Mouse (Mus musculus): ENCODE data around the gene Sdc3. TPM values are rescaled to one million over a fixed set of nuclear protein-coding genes. Genes with fewer than 3 reads are reported as not detected.

The Sdc3 gene
- total RNA-seq (2021), result 10 to 100 TPM in 1 of 2 experiments, 1 to 10 TPM in 1; 8.5 to 12.5 TPM
- long read RNA-seq, experiment 1, full-length matches to known transcripts, result 16 of 23 reads
- long read RNA-seq, experiment 1, partial matches to known transcripts, result 6 of 23 reads
- long read RNA-seq, experiment 1, other reads (novel, unspliced or antisense), result 1 of 23 reads
- long read RNA-seq, experiment 2, full-length matches to known transcripts, result 10 of 13 reads
- long read RNA-seq, experiment 2, partial matches to known transcripts, result 0 of 13 reads
- long read RNA-seq, experiment 2, other reads (novel, unspliced or antisense), result 3 of 13 reads

- intact Hi-C loops (cut with DNase I), result no loop called here
- H3K27ac ChIP-seq, result peak within 1 kb of the TSS; percentile 82
- H3K4me3 ChIP-seq, result peak within 1 kb of the TSS; percentile 90
- no peak for TF ChIP-seq CTCF (IDR thresholded peaks at IDR 0.05)
- DNase-seq, result peak; percentile 67
Observed at GRCm38 (mm10) chr4:130792376-130793179, at the start of gene Sdc3. TSS of gene Sdc3 (plus strand) at chr4:130792537.

- no peak overlapping the region for H3K4me3 ChIP-seq
- no peak for DNase-seq
- intact Hi-C loops (cut with DNase I), result no loop called here
- TF ChIP-seq CTCF (IDR thresholded peaks at IDR 0.05), result no peak
- no peak overlapping the region for H3K27ac ChIP-seq
Observed at GRCm38 (mm10) chr4:130744058-130744457, 48.3 kb upstream of the Sdc3 start.

- intact Hi-C loops (cut with DNase I), result no loop called here
- peak; percentile 61 for DNase-seq
- Histone ChIP-seq H3K4me3 (no peak overlapping the region), H3K27ac (peak overlapping the region; percentile 73)
- TF ChIP-seq CTCF (IDR thresholded peaks at IDR 0.05), result no peak
Observed at GRCm38 (mm10) chr4:130745561-130746306, 46.6 kb upstream of the Sdc3 start.

- intact Hi-C loops (cut with DNase I), result no loop called here
- no peak for DNase-seq
- no peak for TF ChIP-seq CTCF (IDR thresholded peaks at IDR 0.05)
- H3K27ac ChIP-seq, result no peak overlapping the region
- no peak overlapping the region for H3K4me3 ChIP-seq
Observed at GRCm38 (mm10) chr4:130749566-130749965, 42.8 kb upstream of the Sdc3 start.

GRCm38 (mm10) chr4:130751966-130752365 lies 40.4 kb upstream of the Sdc3 start:
- H3K27ac ChIP-seq, result no peak overlapping the region
- TF ChIP-seq CTCF (IDR thresholded peaks at IDR 0.05), result no peak
- intact Hi-C loops (cut with DNase I), result no loop called here
- DNase-seq, result no peak
- no peak overlapping the region for H3K4me3 ChIP-seq

- no peak overlapping the region for H3K4me3 ChIP-seq
- intact Hi-C loops (cut with DNase I), result no loop called here
- DNase-seq, result no peak
- no peak for TF ChIP-seq CTCF (IDR thresholded peaks at IDR 0.05)
- H3K27ac ChIP-seq, result peak overlapping the region; percentile 4; the same call in 1 of the 2 replicates
Observed at GRCm38 (mm10) chr4:130752591-130752990, 39.7 kb upstream of the Sdc3 start.

GRCm38 (mm10) chr4:130753755-130754154 lies 38.6 kb upstream of the Sdc3 start:
- Histone ChIP-seq H3K27ac (peak overlapping the region; percentile 75), H3K4me3 (no peak overlapping the region)
- no peak for TF ChIP-seq CTCF (IDR thresholded peaks at IDR 0.05)
- DNase-seq, result peak; percentile 61
- intact Hi-C loops (cut with DNase I), result no loop called here

GRCm38 (mm10) chr4:130754776-130755175 lies 37.6 kb upstream of the Sdc3 start:
- no peak for TF ChIP-seq CTCF (IDR thresholded peaks at IDR 0.05)
- intact Hi-C loops (cut with DNase I), result no loop called here
- Histone ChIP-seq H3K27ac (peak overlapping the region; percentile 75; the same call in 1 of the 2 replicates), H3K4me3 (no peak overlapping the region)
- DNase-seq, result no peak

GRCm38 (mm10) chr4:130759875-130760274 lies 32.5 kb upstream of the Sdc3 start:
- H3K4me3 ChIP-seq, result no peak overlapping the region
- intact Hi-C loops (cut with DNase I), result no loop called here
- no peak for TF ChIP-seq CTCF (IDR thresholded peaks at IDR 0.05)
- H3K27ac ChIP-seq, result no peak overlapping the region
- DNase-seq, result no peak

- intact Hi-C loops (cut with DNase I), result no loop called here
- H3K4me3 ChIP-seq, result no peak overlapping the region
- no peak for TF ChIP-seq CTCF (IDR thresholded peaks at IDR 0.05)
- H3K27ac ChIP-seq, result 0 out of 2 replicates have a peak overlapping the region, but pooled peaks have one; percentile 33
- no peak for DNase-seq
Observed at GRCm38 (mm10) chr4:130761809-130762208, 30.5 kb upstream of the Sdc3 start.

GRCm38 (mm10) chr4:130765399-130766160 lies 26.8 kb upstream of the Sdc3 start:
- Histone ChIP-seq H3K4me3 (no peak overlapping the region), H3K27ac (peak overlapping the region; percentile 46; the same call in 1 of the 2 replicates)
- peak; percentile 28 for DNase-seq
- no peak for TF ChIP-seq CTCF (IDR thresholded peaks at IDR 0.05)
- intact Hi-C loops (cut with DNase I), result no loop called here

GRCm38 (mm10) chr4:130766387-130766786 lies 25.9 kb upstream of the Sdc3 start:
- H3K27ac ChIP-seq, result no peak overlapping the region
- intact Hi-C loops (cut with DNase I), result no loop called here
- no peak for DNase-seq
- no peak for TF ChIP-seq CTCF (IDR thresholded peaks at IDR 0.05)
- H3K4me3 ChIP-seq, result no peak overlapping the region
